Mouse (Mus musculus) heart, postnatal 0 days (tissue): ENCODE data around the gene Jagn1.

Source experiments
- CTCF ChIP-seq: IDR thresholded peaks from 2 replicates; pipeline ENCODE4 v1.5.1; 2016; ENCODE audit warnings: antibody characterized with exemption, control low read depth, low read depth
- EP300 ChIP-seq: IDR thresholded peaks from 2 replicates; pipeline ENCODE4 v1.6.1; 2016; ENCODE audit warnings: antibody characterized with exemption, low read depth

DNA sequence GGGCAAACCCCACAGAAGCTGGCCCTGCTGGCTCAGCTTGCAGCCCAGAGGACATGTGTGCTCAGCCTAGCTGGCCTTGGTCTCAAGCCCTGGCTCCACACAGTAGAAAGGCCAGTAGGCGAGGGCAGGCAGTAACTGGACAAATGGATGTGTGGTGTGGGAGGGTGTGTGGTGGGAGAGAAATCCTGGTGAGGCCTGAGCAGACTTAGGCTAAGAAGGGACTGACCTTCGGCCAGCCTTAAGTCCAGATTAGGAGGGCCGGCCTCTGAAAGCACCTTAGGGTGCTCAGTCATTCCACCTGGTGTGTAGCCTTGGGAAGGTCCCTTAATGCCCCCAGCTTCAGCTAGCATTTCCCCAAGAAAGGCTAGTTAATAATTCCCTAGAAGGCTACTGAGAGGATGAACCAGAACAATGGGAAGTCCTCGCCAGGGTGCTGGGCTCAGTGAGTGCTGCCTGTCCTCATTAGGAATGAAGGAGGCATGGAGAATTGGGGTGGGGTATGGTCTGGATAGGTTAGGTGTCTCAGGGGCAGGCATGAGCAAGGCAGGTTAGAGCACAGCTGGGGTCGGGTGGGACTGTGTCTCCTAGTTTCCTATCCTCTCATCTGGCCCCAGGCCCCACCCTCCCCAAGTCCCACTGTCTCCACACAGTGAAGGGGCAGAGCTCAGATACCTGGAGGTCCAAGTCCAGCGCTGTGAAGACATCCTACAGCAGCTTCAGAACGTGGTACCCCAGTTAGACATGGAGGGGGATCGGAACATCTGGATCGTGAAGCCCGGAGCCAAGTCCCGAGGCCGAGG is 37.5 kb upstream of the Jagn1 start:
- TF ChIP-seq CTCF: no peak
- no peak for TF ChIP-seq EP300
